Mouse (Mus musculus) heart, embryonic 12.5 days (tissue): Measurements from ENCODE around the gene Spats2. TPM values are rescaled to one million over a fixed set of nuclear protein-coding genes. Genes with fewer than 3 reads are reported as not detected.
A peak's percentile ranks its signal among the peaks of the same experiment; 100 is the strongest.

Experiments
- ATAC-seq: fragments of 200-750 bp; cut with Nextera tagmentation; 2 replicates; pipeline ENCODE4 v1.8.0; 2017; ENCODE audit warnings: moderate TSS enrichment, moderate library complexity; ENCODE audit not compliant: insufficient number of reproducible peaks, low FRiP score
- H3K27ac ChIP-seq: fragments of 300-500 bp; sonication (generic); 2 replicates; pipeline ENCODE4 v1.5.1; 2016; ENCODE audit warnings: mild to moderate bottlenecking, moderate library complexity; ENCODE audit not compliant: poor library complexity, severe bottlenecking
- H3K27me3 ChIP-seq: fragments of 300-500 bp; sonication (generic); replicated peaks from 2 replicates; pipeline ENCODE4 v1.6.1; 2016; ENCODE audit warnings: mild to moderate bottlenecking, moderate library complexity
- H3K36me3 ChIP-seq: fragments of 300-500 bp; sonication (generic); 2 replicates; pipeline ENCODE4 v1.6.1; 2016; ENCODE audit warnings: mild to moderate bottlenecking, moderate library complexity
- H3K4me1 ChIP-seq: fragments of 300-500 bp; sonication (generic); replicated peaks from 2 replicates; pipeline ENCODE4 v1.6.1; 2016; ENCODE audit warnings: mild to moderate bottlenecking
- H3K4me2 ChIP-seq: fragments of 300-500 bp; sonication (generic); 2 replicates; pipeline ENCODE4 v1.6.1; 2016; ENCODE audit warnings: mild to moderate bottlenecking, moderate library complexity
- H3K4me3 ChIP-seq: fragments of 300-500 bp; sonication (generic); 2 replicates; pipeline ENCODE4 v1.5.1; 2016; ENCODE audit warnings: mild to moderate bottlenecking
- H3K9ac ChIP-seq: fragments of 300-500 bp; sonication (generic); 2 replicates; pipeline ENCODE4 v1.6.1; 2016; ENCODE audit warnings: mild to moderate bottlenecking, moderate library complexity
- H3K9me3 ChIP-seq: fragments of 300-500 bp; sonication (generic); replicated peaks from 2 replicates; pipeline ENCODE4 v1.6.1; 2016; ENCODE audit warnings: mild to moderate bottlenecking, moderate library complexity
- WGBS: fragments of 180-500 bp; shearing (Covaris S2); methylation state at CpG from one replicate; pipeline ENCODE4 v1.1.7; 2016; 5-methylcytosine and 5-hydroxymethylcytosine counted together
- polyA plus RNA-seq: library from polyadenylated mRNA; unstranded; fragments of >200 nt; fragmentation: Nextera tagmentation; extraction: Ambion mirVana; gene quantifications from 2 replicates; pipeline ENCODE4 v1.2.1, GENCODE M21; 2016

Gene Spats2
- polyA plus RNA-seq, 1 experiment from 2014 or later = 57.2 TPM

- no peak overlapping the region for H3K27ac ChIP-seq
- H3K4me1 ChIP-seq = peaks cover 41% of the 10 kb centered on the region
- H3K9ac ChIP-seq = no peak overlapping the region
- no peaks in the 10 kb centered on the region for H3K36me3 ChIP-seq
- no peak for ATAC-seq
- H3K9me3 ChIP-seq = no peaks in the 10 kb centered on the region
- peak overlapping the region; percentile 73 for H3K4me2 ChIP-seq
- peaks cover 54% of the 10 kb centered on the region for H3K27me3 ChIP-seq
- peak overlapping the region; percentile 48 for H3K4me3 ChIP-seq
- 3% methylated on average over 15 of the region's 15 CpGs for WGBS
These were observed 26.6 kb upstream of the Spats2 start for GRCm38 (mm10) chr15:99099139-99099556.

GRCm38 (mm10) chr15:99099984-99100383 is 25.7 kb upstream of the Spats2 start:
- Histone ChIP-seq H3K4me3 (no peak overlapping the region), H3K27ac (no peak overlapping the region), H3K9me3 (no peaks in the 10 kb centered on the region), H3K36me3 (no peaks in the 10 kb centered on the region), H3K9ac (no peak overlapping the region), H3K27me3 (peaks cover 48% of the 10 kb centered on the region), H3K4me1 (peaks cover 35% of the 10 kb centered on the region), H3K4me2 (no peak overlapping the region)
- WGBS = 60% methylated on average over 3 of the region's 3 CpGs
- ATAC-seq = no peak

- no peaks in the 10 kb centered on the region for H3K9me3 ChIP-seq
- no peak overlapping the region for H3K9ac ChIP-seq
- 0 out of 2 replicates have a peak, but pooled peaks cover under 1% of the 10 kb centered on the region for H3K27me3 ChIP-seq
- no peak overlapping the region for H3K27ac ChIP-seq
- H3K36me3 ChIP-seq = no peaks in the 10 kb centered on the region
- H3K4me1 ChIP-seq = no peaks in the 10 kb centered on the region
- no peak overlapping the region for H3K4me3 ChIP-seq
- 54% methylated on average over 7 of the region's 7 CpGs for WGBS
- no peak overlapping the region for H3K4me2 ChIP-seq
- ATAC-seq = no peak
These were observed 20.5 kb upstream of the Spats2 start for GRCm38 (mm10) chr15:99105238-99105637.

- Histone ChIP-seq H3K4me1 (no peaks in the 10 kb centered on the region), H3K9ac (no peak overlapping the region), H3K4me2 (no peak overlapping the region), H3K36me3 (no peaks in the 10 kb centered on the region), H3K27me3 (no peaks in the 10 kb centered on the region), H3K27ac (no peak overlapping the region), H3K9me3 (no peaks in the 10 kb centered on the region), H3K4me3 (no peak overlapping the region)
- 62% methylated on average over 3 of the region's 3 CpGs for WGBS
- no peak for ATAC-seq
These were observed 17.9 kb upstream of the Spats2 start for GRCm38 (mm10) chr15:99107866-99108265.

GRCm38 (mm10) chr15:99111139-99111538 is 14.6 kb upstream of the Spats2 start:
- Histone ChIP-seq H3K9me3 (no peaks in the 10 kb centered on the region), H3K9ac (no peak overlapping the region), H3K27me3 (no peaks in the 10 kb centered on the region), H3K36me3 (no peaks in the 10 kb centered on the region), H3K27ac (no peak overlapping the region), H3K4me3 (no peak overlapping the region), H3K4me2 (no peak overlapping the region), H3K4me1 (0 out of 2 replicates have a peak, but pooled peaks cover 6% of the 10 kb centered on the region)
- no peak for ATAC-seq
- 81% methylated on average over 3 of the region's 3 CpGs for WGBS

GRCm38 (mm10) chr15:99111809-99112208 is 13.9 kb upstream of the Spats2 start:
- no peaks in the 10 kb centered on the region for H3K27me3 ChIP-seq
- no peak overlapping the region for H3K4me3 ChIP-seq
- WGBS = 52% methylated on average over 4 of the region's 4 CpGs
- no peak overlapping the region for H3K4me2 ChIP-seq
- H3K36me3 ChIP-seq = no peaks in the 10 kb centered on the region
- H3K9me3 ChIP-seq = no peaks in the 10 kb centered on the region
- H3K9ac ChIP-seq = no peak overlapping the region
- H3K27ac ChIP-seq = peak overlapping the region; percentile 17
- no peak for ATAC-seq
- H3K4me1 ChIP-seq = peaks cover 12% of the 10 kb centered on the region; the same call in 1 of the 2 replicates

GRCm38 (mm10) chr15:99112843-99113395 is 12.8 kb upstream of the Spats2 start:
- H3K9me3 ChIP-seq = no peaks in the 10 kb centered on the region
- H3K27me3 ChIP-seq = no peaks in the 10 kb centered on the region
- H3K4me1 ChIP-seq = peaks cover 14% of the 10 kb centered on the region; the same call in 1 of the 2 replicates
- H3K4me2 ChIP-seq = peak overlapping the region; percentile 44; the same call in 1 of the 2 replicates
- no peak overlapping the region for H3K27ac ChIP-seq
- no peak overlapping the region for H3K4me3 ChIP-seq
- 67% methylated on average over 11 of the region's 11 CpGs for WGBS
- ATAC-seq = no peak
- no peak overlapping the region for H3K9ac ChIP-seq
- no peaks in the 10 kb centered on the region for H3K36me3 ChIP-seq

GRCm38 (mm10) chr15:99113396-99113975 is 12.2 kb upstream of the Spats2 start:
- ATAC-seq = no peak
- no peak overlapping the region for H3K4me3 ChIP-seq
- no peaks in the 10 kb centered on the region for H3K36me3 ChIP-seq
- H3K4me2 ChIP-seq = peak overlapping the region; percentile 44; the same call in 1 of the 2 replicates
- H3K9me3 ChIP-seq = no peaks in the 10 kb centered on the region
- H3K27me3 ChIP-seq = no peaks in the 10 kb centered on the region
- H3K27ac ChIP-seq = no peak overlapping the region
- 10% methylated on average over 9 of the region's 9 CpGs for WGBS
- peaks cover 14% of the 10 kb centered on the region; the same call in 1 of the 2 replicates for H3K4me1 ChIP-seq
- no peak overlapping the region for H3K9ac ChIP-seq

- WGBS = 55% methylated on average over 14 of the region's 14 CpGs
These were observed 11.2 kb upstream of the Spats2 start for GRCm38 (mm10) chr15:99114312-99115064.

GRCm38 (mm10) chr15:99115065-99115423 is 10.7 kb upstream of the Spats2 start:
- peak overlapping the region; percentile 35; the same call in 1 of the 2 replicates for H3K27ac ChIP-seq
- H3K9ac ChIP-seq = no peak overlapping the region
- peaks cover 16% of the 10 kb centered on the region; the same call in 1 of the 2 replicates for H3K4me1 ChIP-seq
- H3K9me3 ChIP-seq = no peaks in the 10 kb centered on the region
- H3K4me2 ChIP-seq = no peak overlapping the region
- no peaks in the 10 kb centered on the region for H3K36me3 ChIP-seq
- no peak overlapping the region for H3K4me3 ChIP-seq
- ATAC-seq = no peak
- 77% methylated on average over 7 of the region's 7 CpGs for WGBS
- no peaks in the 10 kb centered on the region for H3K27me3 ChIP-seq

More at GRCm38 (mm10) chr15:99114312-99115064, 11.2 kb upstream of the Spats2 start:
- peak overlapping the region; percentile 35; the same call in 1 of the 2 replicates for H3K27ac ChIP-seq
- no peaks in the 10 kb centered on the region for H3K27me3 ChIP-seq
- H3K9ac ChIP-seq = no peak overlapping the region
- no peak for ATAC-seq
- H3K4me1 ChIP-seq = peaks cover 14% of the 10 kb centered on the region; the same call in 1 of the 2 replicates
- H3K9me3 ChIP-seq = no peaks in the 10 kb centered on the region
- no peak overlapping the region for H3K4me2 ChIP-seq
- no peak overlapping the region for H3K4me3 ChIP-seq
- H3K36me3 ChIP-seq = no peaks in the 10 kb centered on the region

GRCm38 (mm10) chr15:99116539-99116938 is 9.2 kb upstream of the Spats2 start:
- no peaks in the 10 kb centered on the region for H3K9me3 ChIP-seq
- H3K4me2 ChIP-seq = peak overlapping the region; percentile 11; the same call in 1 of the 2 replicates
- H3K27ac ChIP-seq = peak overlapping the region; percentile 81
- H3K36me3 ChIP-seq = no peaks in the 10 kb centered on the region
- H3K4me3 ChIP-seq = no peak overlapping the region
- no peaks in the 10 kb centered on the region for H3K27me3 ChIP-seq
- ATAC-seq = peak; percentile 62
- H3K9ac ChIP-seq = peak overlapping the region; percentile 48; the same call in 1 of the 2 replicates
- H3K4me1 ChIP-seq = peaks cover 30% of the 10 kb centered on the region
- 24% methylated on average over 11 of the region's 11 CpGs for WGBS
